Mouse (Mus musculus) midbrain, embryonic 15.5 days (tissue): ENCODE results near the gene Sema3f. TPM values are rescaled to one million over a fixed set of nuclear protein-coding genes. Genes with fewer than 3 reads are reported as not detected.

ENCODE experiments used
- ATAC-seq: fragments of 200-750 bp; cut with Nextera tagmentation; replicated peaks from 2 replicates; pipeline ENCODE4 v1.8.0; 2017; ENCODE audit warnings: moderate TSS enrichment
- H3K27ac ChIP-seq: fragments of 300-500 bp; sonication (generic); 2 replicates; pipeline ENCODE4 v1.5.1; 2015; ENCODE audit warnings: mild to moderate bottlenecking, inconsistent platforms
- H3K27me3 ChIP-seq: fragments of 300-500 bp; sonication (generic); replicated peaks from 2 replicates; pipeline ENCODE4 v1.6.1; 2015; ENCODE audit warnings: inconsistent platforms
- H3K36me3 ChIP-seq: fragments of 300-500 bp; sonication (generic); replicated peaks from 2 replicates; pipeline ENCODE4 v1.6.1; 2015; ENCODE audit warnings: inconsistent platforms
- H3K4me1 ChIP-seq: fragments of 300-500 bp; sonication (generic); 2 replicates; pipeline ENCODE4 v1.6.1; 2015; ENCODE audit warnings: inconsistent platforms
- H3K4me2 ChIP-seq: fragments of 300-500 bp; sonication (generic); 2 replicates; pipeline ENCODE4 v1.6.1; 2015; ENCODE audit warnings: inconsistent platforms, mild to moderate bottlenecking, moderate library complexity
- H3K4me3 ChIP-seq: fragments of 300-500 bp; sonication (generic); 2 replicates; pipeline ENCODE4 v1.5.1; 2015; ENCODE audit warnings: mild to moderate bottlenecking, inconsistent platforms
- H3K9ac ChIP-seq: fragments of 300-500 bp; sonication (generic); 2 replicates; pipeline ENCODE4 v1.6.1; 2015; ENCODE audit warnings: mild to moderate bottlenecking, inconsistent platforms
- H3K9me3 ChIP-seq: fragments of 300-500 bp; sonication (generic); 2 replicates; pipeline ENCODE4 v1.6.1; 2016; ENCODE audit warnings: inconsistent platforms
- WGBS: fragments of 180-500 bp; shearing (Covaris S2); methylation state at CpG from one replicate; pipeline ENCODE4 v1.1.7; 2015; ENCODE audit warnings: mixed read lengths; 5-methylcytosine and 5-hydroxymethylcytosine counted together
- polyA plus RNA-seq: library from polyadenylated mRNA; unstranded; fragments of >200 nt; fragmentation: Nextera tagmentation; extraction: Ambion mirVana; gene quantifications from 2 replicates; pipeline ENCODE4 v1.2.1, GENCODE M21; 2015

Sema3f gene
- polyA plus RNA-seq, 1 experiment from 2014 or later = 26.0 TPM

DNA sequence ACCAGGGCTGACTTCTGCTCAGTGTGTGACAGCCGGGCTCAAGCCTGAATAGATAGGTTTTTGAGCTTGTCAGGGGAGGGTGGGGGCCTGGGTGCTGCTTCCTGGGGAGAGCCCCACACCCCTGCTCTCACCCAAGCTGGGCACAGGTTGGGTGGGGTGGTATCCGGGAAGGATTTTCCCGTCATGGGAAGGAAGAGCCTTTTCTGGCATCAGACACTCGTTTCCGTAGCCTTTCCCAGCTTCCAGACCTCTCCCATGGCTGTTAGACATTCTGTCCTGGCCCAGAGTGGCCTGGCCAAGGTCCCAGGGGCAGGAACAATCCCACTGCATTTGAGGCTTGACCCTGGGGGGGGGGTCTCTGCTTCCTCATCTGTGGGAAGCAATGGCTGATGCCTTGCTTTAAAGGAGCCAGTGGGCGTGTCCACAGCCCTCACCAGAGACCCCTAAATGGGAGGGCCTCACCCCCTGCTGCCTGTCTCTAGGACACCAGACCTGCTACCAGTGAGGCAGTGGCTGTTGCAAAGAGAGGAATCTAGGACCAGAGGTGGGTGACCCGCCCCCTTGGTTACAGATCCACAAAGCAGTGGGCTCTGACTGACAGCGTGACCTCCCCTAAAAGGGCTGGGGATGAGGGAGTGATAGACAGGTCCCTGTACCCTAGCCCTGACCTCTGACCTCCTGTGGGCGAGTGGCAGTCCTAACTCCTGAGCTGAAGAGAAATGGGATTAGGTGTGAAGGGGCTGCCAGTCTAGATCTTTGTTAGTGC is 13.2 kb downstream of the Sema3f start:
- no peak overlapping the region for H3K9ac ChIP-seq
- no peak for ATAC-seq
- H3K27me3 ChIP-seq = no peaks in the 10 kb centered on the region
- 29% methylated on average over 9 of the region's 9 CpGs for WGBS
- H3K4me3 ChIP-seq = no peak overlapping the region
- H3K4me1 ChIP-seq = peaks cover 79% of the 10 kb centered on the region
- H3K27ac ChIP-seq = 0 out of 2 replicates have a peak overlapping the region, but pooled peaks have one; percentile 8
- no peaks in the 10 kb centered on the region for H3K9me3 ChIP-seq
- H3K4me2 ChIP-seq = no peak overlapping the region
- H3K36me3 ChIP-seq = no peaks in the 10 kb centered on the region

DNA sequence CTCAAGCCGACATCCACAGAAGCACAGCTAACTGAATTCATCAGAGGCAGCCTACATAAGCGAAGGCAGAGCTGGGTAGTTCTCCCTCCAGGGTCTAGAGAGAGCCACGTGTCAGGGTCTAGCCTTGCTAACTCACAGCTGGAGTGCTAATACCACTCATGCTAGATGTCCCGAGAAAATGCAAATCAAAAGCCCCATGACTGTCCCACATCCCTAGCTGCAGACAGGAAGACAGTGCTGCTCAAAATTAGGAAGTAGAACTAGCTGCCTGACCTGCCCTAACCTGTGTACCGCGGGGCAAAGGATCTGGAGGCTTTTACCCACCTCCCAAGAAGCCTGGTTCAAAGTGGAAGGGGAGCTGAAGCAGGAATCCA is 14.2 kb downstream of the Sema3f start:
- 34% methylated on average over 6 of the region's 6 CpGs for WGBS
- H3K9me3 ChIP-seq = no peaks in the 10 kb centered on the region
- no peak overlapping the region for H3K4me2 ChIP-seq
- H3K4me1 ChIP-seq = peaks cover 70% of the 10 kb centered on the region
- no peak overlapping the region for H3K27ac ChIP-seq
- H3K36me3 ChIP-seq = peaks cover 4% of the 10 kb centered on the region; the same call in 1 of the 2 replicates
- no peak for ATAC-seq
- H3K9ac ChIP-seq = no peak overlapping the region
- H3K27me3 ChIP-seq = no peaks in the 10 kb centered on the region
- H3K4me3 ChIP-seq = no peak overlapping the region

DNA sequence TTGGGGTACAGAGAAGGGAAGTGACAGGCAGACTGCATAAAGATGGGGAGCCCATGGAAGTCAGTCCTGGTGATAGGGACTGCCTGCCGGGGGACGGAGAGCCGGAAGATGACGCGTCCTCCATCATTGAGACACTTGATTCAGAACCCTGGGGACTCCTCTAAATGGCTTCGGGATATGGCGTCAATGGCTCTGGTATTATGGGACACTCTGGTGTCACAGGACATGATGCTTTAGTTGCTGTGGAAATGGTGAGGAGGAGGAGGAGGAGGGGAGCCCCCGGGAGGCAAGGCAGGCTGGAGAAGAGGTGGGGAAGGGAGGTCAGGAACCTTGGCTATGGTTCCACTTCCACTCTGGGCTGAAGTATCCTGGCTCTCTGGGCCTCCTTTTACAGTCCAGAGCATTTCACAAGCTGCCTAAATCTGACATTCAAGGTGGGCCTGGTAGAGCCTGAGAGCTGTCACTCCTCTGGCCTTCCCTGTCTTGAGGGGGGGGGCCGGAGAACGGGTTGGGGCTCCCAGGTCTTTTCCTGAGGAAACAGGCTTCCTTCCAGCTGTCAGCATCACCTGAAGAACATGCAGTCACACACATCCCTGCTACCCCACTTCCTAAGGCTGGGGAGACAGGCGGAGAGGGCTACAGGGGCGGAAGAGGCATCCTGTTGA is 14.7 kb downstream of the Sema3f start:
- H3K4me2 ChIP-seq = no peak overlapping the region
- peaks cover 65% of the 10 kb centered on the region for H3K4me1 ChIP-seq
- no peak overlapping the region for H3K4me3 ChIP-seq
- no peak for ATAC-seq
- 83% methylated on average over 12 of the region's 12 CpGs for WGBS
- peaks cover 4% of the 10 kb centered on the region; the same call in 1 of the 2 replicates for H3K36me3 ChIP-seq
- H3K9me3 ChIP-seq = no peaks in the 10 kb centered on the region
- no peaks in the 10 kb centered on the region for H3K27me3 ChIP-seq
- no peak overlapping the region for H3K27ac ChIP-seq
- H3K9ac ChIP-seq = no peak overlapping the region

DNA sequence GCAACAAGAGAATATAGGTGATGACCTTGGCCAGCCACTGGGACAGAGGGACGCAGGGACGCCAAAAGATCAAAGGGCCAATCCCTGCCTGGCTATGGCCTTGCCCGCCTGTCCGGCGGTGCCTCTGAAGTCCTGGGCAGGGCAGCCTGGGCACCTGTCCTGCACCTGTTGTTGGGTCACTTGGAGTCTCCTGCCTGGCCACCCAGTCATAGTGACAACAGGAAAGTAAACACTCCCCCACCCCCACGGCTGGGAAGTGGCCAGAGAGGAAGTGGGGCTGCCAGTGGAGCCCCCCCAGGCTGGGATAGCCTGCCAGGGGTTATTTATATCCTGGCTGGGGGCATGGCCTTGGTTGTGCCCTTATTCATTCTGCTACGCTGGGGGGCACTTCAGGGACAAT is 15.6 kb downstream of the Sema3f start:
- H3K4me3 ChIP-seq = no peak overlapping the region
- no peaks in the 10 kb centered on the region for H3K9me3 ChIP-seq
- H3K4me2 ChIP-seq = no peak overlapping the region
- peaks cover 56% of the 10 kb centered on the region for H3K4me1 ChIP-seq
- 68% methylated on average over 7 of the region's 7 CpGs for WGBS
- ATAC-seq = no peak
- H3K27ac ChIP-seq = no peak overlapping the region
- no peaks in the 10 kb centered on the region for H3K27me3 ChIP-seq
- no peak overlapping the region for H3K9ac ChIP-seq
- peaks cover 11% of the 10 kb centered on the region; the same call in 1 of the 2 replicates for H3K36me3 ChIP-seq

DNA sequence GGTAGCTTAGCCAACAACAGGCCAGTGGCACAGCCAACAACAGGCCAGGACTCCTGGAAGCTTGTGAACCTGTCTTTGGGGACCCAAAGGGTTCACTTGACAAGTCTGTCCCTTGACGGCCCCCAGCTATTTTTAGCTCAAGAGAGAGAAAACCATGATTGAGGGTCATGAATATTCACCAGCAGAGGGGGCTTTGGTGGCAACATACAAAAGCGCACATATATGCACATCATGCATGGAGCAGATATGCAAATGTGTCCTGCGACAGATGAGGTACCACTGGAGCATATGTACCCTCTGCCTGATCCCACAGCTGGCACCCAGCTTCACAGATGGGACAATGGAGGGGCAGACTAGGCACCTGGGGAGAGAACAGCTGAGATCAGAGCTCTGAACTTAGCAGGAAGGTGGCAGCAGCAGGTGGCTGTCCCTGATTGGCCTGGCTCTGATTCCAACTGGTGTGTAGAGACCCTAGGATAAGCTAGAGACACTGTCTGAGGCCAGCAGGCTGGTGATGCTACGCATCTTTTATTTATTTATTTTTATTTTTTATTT is 16.8 kb downstream of the Sema3f start:
- Histone ChIP-seq H3K27ac (no peak overlapping the region), H3K4me1 (peaks cover 45% of the 10 kb centered on the region), H3K27me3 (no peaks in the 10 kb centered on the region)

DNA sequence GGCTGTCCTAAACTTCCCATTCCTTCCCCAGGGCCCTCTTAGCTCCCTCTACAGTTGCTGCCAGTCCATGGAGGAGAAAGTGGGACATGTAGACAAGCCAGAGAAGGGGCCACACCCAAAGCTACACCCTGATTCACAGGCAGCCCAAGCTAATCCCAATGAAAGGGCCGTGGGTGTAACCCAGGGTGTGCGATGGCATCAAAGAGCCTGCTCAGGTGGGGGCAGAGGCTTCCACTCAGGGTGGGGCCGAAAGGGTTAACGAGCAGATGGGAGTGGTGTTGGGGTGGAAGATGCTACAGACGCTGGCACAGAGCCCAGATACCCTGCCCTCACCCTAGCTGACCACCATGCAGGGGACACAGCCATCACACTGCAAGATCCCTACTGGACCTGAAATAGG is 17.5 kb downstream of the Sema3f start:
- no peak overlapping the region for H3K9ac ChIP-seq
- peaks cover 19% of the 10 kb centered on the region; the same call in 1 of the 2 replicates for H3K36me3 ChIP-seq
- no peak overlapping the region for H3K4me2 ChIP-seq
- no peak overlapping the region for H3K27ac ChIP-seq
- no peak overlapping the region for H3K4me3 ChIP-seq
- no peaks in the 10 kb centered on the region for H3K27me3 ChIP-seq
- H3K9me3 ChIP-seq = no peaks in the 10 kb centered on the region
- WGBS = 71% methylated on average over 5 of the region's 5 CpGs
- ATAC-seq = no peak
- peaks cover 37% of the 10 kb centered on the region for H3K4me1 ChIP-seq

More for the DNA sequence above, 16.8 kb downstream of the Sema3f start:
- WGBS = 48% methylated on average over 4 of the region's 4 CpGs
- Histone ChIP-seq H3K9me3 (no peaks in the 10 kb centered on the region), H3K4me3 (no peak overlapping the region), H3K36me3 (peaks cover 15% of the 10 kb centered on the region; the same call in 1 of the 2 replicates), H3K9ac (no peak overlapping the region), H3K4me2 (no peak overlapping the region)
- no peak for ATAC-seq

DNA sequence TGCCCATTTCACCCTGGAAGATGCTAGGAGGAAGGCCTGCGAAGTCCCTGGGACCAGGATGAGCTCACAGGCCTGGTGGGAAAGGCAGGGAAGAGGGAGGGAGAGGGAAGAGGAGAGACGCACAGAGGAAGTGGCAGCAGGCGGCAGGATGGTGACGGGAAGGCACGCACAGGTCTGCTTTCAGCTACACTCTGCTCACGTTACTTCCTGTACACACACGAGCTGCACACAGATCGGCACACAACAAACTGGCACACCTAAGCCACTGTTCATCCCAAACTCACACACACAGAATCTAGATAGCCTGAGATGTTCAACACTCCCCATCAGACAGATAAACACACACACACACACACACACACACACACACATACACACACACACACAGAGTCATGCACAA is 19.9 kb downstream of the Sema3f start:
- Histone ChIP-seq H3K4me3 (no peak overlapping the region), H3K36me3 (peaks cover 23% of the 10 kb centered on the region; the same call in 1 of the 2 replicates), H3K9ac (no peak overlapping the region), H3K4me2 (no peak overlapping the region), H3K4me1 (peaks cover 13% of the 10 kb centered on the region), H3K27ac (no peak overlapping the region), H3K9me3 (no peaks in the 10 kb centered on the region), H3K27me3 (no peaks in the 10 kb centered on the region)
- no peak for ATAC-seq
- WGBS = 90% methylated on average over 8 of the region's 8 CpGs

DNA sequence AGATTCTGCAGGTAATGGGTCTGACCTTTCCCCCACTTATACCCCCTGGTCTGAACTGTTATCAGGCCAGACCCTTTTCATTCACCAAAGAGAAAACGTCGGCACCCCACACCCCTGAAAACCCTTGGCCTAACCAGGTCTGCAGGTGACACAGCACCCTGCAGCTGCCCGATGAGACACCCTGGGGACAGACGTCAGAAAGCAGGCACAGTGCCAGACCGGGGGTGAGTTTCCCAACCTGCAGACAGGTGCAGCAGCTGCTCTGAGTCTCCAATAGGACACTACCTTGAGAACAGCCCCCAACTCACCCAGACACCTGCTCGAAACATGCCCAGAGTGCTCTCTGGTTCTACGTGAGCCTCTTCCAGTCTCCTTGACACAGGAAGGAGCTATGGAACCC is 21.3 kb downstream of the Sema3f start:
- no peak overlapping the region for H3K4me3 ChIP-seq
- no peaks in the 10 kb centered on the region for H3K9me3 ChIP-seq
- no peak overlapping the region for H3K27ac ChIP-seq
- H3K9ac ChIP-seq = no peak overlapping the region
- H3K27me3 ChIP-seq = no peaks in the 10 kb centered on the region
- ATAC-seq = no peak
- peaks cover 10% of the 10 kb centered on the region for H3K4me1 ChIP-seq
- H3K36me3 ChIP-seq = peaks cover 35% of the 10 kb centered on the region; the same call in 1 of the 2 replicates
- 81% methylated on average over 7 of the region's 7 CpGs for WGBS
- H3K4me2 ChIP-seq = no peak overlapping the region

DNA sequence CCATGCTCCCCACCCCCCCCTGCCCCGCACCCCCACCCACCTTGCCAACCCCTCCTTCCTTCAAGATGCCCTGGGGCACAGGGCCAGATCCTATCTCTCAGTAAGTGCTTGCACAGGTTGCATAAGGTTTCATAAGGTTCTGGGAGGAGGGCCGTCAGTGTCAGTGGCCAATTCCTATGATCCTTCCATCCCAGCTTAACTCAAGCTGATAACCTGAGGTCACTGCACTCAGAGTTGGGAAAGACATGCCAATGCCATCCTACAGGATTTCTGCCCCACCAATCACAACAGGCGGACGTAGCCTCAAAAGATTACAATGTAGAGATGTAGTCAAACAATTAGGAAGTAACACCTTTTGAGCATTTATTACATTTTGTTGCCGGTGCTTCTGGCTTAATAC is 21.9 kb downstream of the Sema3f start:
- Histone ChIP-seq H3K4me3 (no peak overlapping the region), H3K9ac (no peak overlapping the region), H3K4me2 (no peak overlapping the region), H3K36me3 (peaks cover 39% of the 10 kb centered on the region), H3K9me3 (no peaks in the 10 kb centered on the region), H3K4me1 (peaks cover 5% of the 10 kb centered on the region), H3K27me3 (no peaks in the 10 kb centered on the region), H3K27ac (no peak overlapping the region)
- ATAC-seq = no peak
- WGBS = 85% methylated on average over 5 of the region's 5 CpGs

DNA sequence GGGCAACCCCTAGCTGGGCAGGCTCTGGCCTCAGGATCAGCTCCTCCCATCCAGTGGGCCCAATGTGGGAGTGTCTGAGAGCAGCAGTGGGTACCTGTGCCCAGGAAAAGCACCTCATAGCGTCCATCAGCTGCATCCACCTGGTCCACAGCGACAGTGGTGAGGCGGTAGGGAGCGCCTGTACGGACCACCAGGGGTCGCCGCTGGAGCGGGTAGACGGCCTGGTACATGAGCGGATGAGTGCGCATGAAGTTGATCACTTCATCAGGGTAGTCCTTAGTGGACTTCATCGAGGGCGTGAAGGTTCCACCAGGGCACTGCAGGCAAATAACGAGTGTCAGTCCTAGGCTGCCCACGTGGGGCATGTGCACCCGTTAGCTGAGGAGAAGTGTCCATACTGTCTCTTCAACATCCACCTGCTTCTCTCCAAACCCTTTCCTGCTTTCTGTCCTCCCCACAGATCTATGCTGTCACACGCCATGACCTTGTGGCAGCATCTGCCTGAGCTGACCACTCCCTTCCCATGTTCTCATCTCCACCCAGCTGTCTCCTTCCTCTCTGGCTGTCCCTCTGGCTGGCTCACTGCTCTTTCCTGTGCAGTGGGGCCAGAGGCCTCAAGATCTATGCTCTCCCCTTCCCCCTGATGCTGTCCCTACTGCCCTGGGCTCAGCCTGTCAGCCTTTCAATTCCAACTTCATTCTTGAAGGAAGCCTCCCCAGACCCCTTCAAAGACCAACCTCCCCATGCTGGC is 24.9 kb downstream of the Sema3f start:
- peaks cover 43% of the 10 kb centered on the region for H3K36me3 ChIP-seq
- 30% methylated on average over 17 of the region's 17 CpGs for WGBS
- peak; percentile 70 for ATAC-seq

DNA sequence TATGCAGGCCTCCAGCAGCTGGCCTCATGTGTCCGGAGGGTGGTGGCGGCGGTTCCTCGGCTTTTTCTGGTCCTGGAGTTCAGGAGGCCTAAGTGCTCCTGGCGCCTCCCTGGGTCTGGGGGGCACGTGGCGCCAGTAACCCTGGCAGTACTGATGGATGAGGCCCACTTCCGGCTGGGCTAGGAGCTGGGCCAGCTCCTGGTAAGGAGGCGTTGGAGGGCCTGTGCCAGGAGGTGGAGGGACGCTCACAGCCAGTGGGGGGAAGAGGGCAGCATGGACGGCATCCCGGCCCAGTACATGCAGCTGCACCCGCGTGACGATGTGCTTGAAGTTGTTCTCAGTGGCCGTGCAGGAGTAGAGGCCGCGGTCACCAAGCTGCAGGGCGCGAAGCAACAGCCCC is 27.9 kb downstream of the Sema3f start:
- Histone ChIP-seq H3K36me3 (peaks cover 24% of the 10 kb centered on the region), H3K27ac (no peak overlapping the region), H3K27me3 (no peaks in the 10 kb centered on the region), H3K4me3 (no peak overlapping the region), H3K9me3 (no peaks in the 10 kb centered on the region), H3K9ac (no peak overlapping the region), H3K4me2 (no peak overlapping the region), H3K4me1 (no peaks in the 10 kb centered on the region)
- no peak for ATAC-seq
- WGBS = 90% methylated on average over 20 of the region's 20 CpGs

More for the DNA sequence above, 24.9 kb downstream of the Sema3f start:
- Histone ChIP-seq H3K9ac (no peak overlapping the region), H3K4me2 (no peak overlapping the region), H3K27me3 (no peaks in the 10 kb centered on the region), H3K9me3 (no peaks in the 10 kb centered on the region), H3K4me3 (no peak overlapping the region), H3K4me1 (no peaks in the 10 kb centered on the region), H3K27ac (0 out of 2 replicates have a peak overlapping the region, but pooled peaks have one; percentile 20)

DNA sequence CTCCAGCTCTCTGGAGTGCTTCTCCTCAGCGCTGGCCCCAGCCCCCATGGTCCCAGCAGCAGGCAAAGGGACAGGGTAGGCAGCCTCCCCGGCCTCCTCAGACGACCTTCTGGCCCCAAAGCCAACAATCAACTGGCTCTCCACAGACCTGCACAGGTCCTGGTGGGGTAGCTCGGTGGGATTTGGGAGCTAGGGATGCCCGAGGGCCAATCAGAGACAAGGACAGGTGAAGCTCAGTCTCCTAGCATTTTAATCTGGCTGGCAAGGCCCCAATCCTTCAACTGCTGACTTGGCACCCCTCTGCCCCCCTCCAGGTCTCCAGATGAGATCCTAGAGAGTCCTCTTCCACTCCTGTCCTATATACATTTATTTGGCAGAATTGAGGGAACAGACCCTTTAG is 30.8 kb downstream of the Sema3f start, which contains the start of gene Gnat1:
Gnat1 (minus strand) TSS at position 212 of the 400 bp plus-strand sequence.
- no peak for ATAC-seq
- WGBS = 43% methylated on average over 5 of the region's 5 CpGs

More for the DNA sequence above, 30.8 kb downstream of the Sema3f start, which contains the start of gene Gnat1:
- H3K4me1 ChIP-seq = peaks cover 17% of the 10 kb centered on the region
- no peak within 1 kb of the TSS for H3K4me2 ChIP-seq
- H3K9ac ChIP-seq = no peak within 1 kb of the TSS
- no peak within 1 kb of the TSS for H3K27ac ChIP-seq
- no peak within 1 kb of the TSS for H3K4me3 ChIP-seq
- peaks cover 17% of the 10 kb centered on the region for H3K36me3 ChIP-seq
- H3K27me3 ChIP-seq = peaks cover 18% of the 10 kb centered on the region
- no peaks in the 10 kb centered on the region for H3K9me3 ChIP-seq
